Mouse (Mus musculus) cortical plate, adult 2 months (tissue): Measurements from ENCODE around the gene Fermt2. TPM values are rescaled to one million over a fixed set of nuclear protein-coding genes. Genes with fewer than 3 reads are reported as not detected.

ENCODE experiments used
- H3K27ac ChIP-seq: fragments of 200-500 bp; 2 replicates; pipeline ENCODE4 v1.5.1; 2012; ENCODE audit warnings: low read length, control low read depth, inconsistent platforms; ENCODE audit not compliant: insufficient read depth
- H3K4me1 ChIP-seq: fragments of 200-500 bp; 2 replicates; pipeline ENCODE4 v1.6.1; 2011; ENCODE audit warnings: low read length; ENCODE audit not compliant: control insufficient read depth, insufficient read depth
- H3K4me3 ChIP-seq: fragments of 200-500 bp; 2 replicates; pipeline ENCODE4 v1.5.1; 2011; ENCODE audit warnings: mild to moderate bottlenecking, low read length, control low read depth; ENCODE audit not compliant: insufficient read depth
- CTCF ChIP-seq: fragments of 200-500 bp; IDR thresholded peaks from 2 replicates; pipeline ENCODE4 v1.5.1; 2011; ENCODE audit warnings: mild to moderate bottlenecking, control low read depth, low read length; ENCODE audit not compliant: insufficient read depth; ENCODE audit errors: extremely low read depth
- POLR2A ChIP-seq: fragments of 200-500 bp; IDR thresholded peaks from 2 replicates; pipeline ENCODE4 v1.6.1; 2011; ENCODE audit warnings: mild to moderate bottlenecking, low read length, control low read depth; ENCODE audit not compliant: insufficient read depth; ENCODE audit errors: extremely low read depth
- polyA plus RNA-seq: library from polyadenylated mRNA; depleted of rRNA; stranded (reverse); fragments of >200 nt; gene quantifications from 2 replicates; pipeline ENCODE4 v1.2.3, GENCODE M21; 2012

Gene Fermt2
- polyA plus RNA-seq, 1 experiment, result 108 TPM

DNA sequence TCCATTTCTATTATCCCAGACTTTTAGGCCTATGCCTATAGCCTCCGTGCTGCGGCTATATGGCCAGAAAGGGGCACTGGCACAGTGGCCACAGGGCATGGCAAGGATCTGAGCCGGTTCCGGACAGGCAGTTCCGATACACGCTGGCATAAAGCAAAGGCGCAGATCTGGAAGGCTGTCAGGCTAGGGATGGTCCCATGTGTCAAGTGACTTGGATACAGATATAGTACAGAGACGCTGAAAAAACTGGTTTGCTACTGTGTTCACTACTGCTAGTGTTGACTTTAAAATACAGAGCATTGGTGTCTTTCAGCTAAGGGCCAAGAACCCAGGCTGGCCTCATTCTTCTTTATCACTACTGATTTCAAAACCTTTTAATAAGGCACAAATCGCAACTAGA, 72.9 kb downstream of the Fermt2 start:
- H3K27ac ChIP-seq, result no peak overlapping the region
- H3K4me3 ChIP-seq, result no peak overlapping the region
- TF ChIP-seq CTCF, result no peak
- no peak for TF ChIP-seq POLR2A
- peaks cover 10% of the 10 kb centered on the region for H3K4me1 ChIP-seq

DNA sequence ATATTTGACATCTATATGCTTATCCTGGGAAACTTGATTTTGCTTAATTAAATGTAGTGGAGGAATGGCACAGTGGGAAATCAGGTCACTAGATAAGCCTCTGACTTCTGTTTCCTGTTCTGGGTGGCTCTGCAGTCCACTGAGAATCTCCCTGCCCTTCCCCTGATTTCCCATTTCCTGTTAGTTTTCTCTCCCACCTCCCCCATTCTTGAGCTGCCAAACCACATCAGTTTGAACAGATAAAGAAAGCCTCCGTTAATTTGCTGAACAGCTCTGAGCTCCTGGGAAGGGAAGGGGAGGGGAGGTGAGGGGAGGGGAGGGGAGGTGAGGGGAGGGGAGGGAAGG, 73.4 kb downstream of the Fermt2 start:
- no peak overlapping the region for H3K27ac ChIP-seq

DNA sequence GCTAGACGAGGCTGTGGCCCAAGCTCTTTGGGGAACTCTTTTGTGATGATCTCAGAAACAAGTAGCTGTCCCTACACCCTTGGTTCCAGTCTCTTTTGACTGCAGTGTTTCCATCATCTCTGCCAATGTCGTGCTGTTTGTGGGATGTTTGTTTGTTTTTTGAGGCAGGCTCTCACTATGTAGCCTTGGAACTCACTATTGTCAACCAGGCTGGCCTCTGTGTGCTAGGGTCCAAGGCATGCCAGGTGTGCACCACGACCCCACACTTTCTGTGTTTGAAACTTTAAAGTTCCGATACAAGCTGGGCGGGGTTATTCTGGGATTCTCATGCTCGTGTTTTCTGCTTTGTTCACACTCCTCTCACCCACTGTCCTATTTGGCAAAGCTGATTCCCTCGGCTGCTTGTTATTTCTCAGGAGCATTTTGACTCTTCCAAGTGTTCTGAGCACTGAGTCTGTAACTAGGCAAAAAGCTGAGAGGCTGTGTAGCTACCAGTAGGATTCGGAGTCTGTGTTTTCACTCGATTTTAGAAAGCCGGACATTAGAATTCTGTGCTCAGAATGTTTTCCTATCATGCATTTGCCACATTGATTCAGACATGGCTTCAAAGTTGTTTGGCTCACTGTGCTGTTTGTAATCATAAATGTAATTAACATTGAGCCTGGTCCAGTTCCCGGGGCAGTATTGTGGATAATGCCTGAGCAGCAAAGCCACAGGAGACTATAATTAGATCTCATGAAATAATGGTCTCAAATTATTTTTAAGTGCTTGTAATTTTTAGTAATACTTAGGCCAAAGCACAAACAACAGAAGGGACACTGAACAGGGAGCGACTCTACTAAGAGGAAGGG, 74.0 kb downstream of the Fermt2 start:
- Histone ChIP-seq H3K4me1 (peaks cover 10% of the 10 kb centered on the region), H3K27ac (no peak overlapping the region), H3K4me3 (no peak overlapping the region)
- TF ChIP-seq POLR2A, result no peak
- TF ChIP-seq CTCF, result no peak

More for the DNA sequence above, 73.4 kb downstream of the Fermt2 start:
- TF ChIP-seq CTCF (no peak), POLR2A (no peak)
- H3K4me3 ChIP-seq, result no peak overlapping the region
- H3K4me1 ChIP-seq, result peaks cover 10% of the 10 kb centered on the region

DNA sequence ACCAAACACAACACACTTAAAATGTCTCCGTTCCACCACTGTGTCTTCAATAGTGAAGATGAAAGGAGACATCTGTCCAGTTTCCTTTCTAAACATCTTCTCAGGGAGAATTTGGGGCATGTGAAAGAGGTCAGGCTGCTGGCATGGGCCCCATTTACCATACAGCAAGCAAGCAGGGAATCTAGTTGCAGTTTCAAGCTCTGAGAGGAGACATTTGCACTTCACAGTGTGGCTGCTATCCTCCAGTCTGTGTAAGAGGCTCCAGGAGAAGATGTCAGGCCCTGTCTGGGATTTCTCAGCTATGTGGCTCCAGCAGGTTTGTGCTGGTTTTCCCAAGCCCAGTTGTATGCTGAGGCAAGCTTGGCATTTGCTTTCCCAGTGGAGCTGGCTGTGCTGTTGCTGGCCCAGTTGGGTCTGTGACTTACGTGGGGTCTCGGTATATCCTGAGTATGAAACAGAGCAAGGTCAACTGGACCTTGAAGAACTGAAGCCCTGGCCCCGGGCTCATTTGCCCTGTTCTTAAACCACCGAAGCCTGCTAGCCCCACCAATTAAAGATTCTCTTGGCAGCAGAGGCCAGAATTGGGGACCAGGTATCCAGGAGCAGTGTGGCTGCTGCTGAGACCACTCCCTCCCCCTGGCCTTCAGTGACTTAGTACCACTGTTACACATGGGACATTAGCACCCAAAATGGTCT, 76.2 kb downstream of the Fermt2 start:
- H3K4me3 ChIP-seq, result no peak overlapping the region
- peaks cover 10% of the 10 kb centered on the region for H3K4me1 ChIP-seq
- TF ChIP-seq CTCF (no peak), POLR2A (no peak)
- no peak overlapping the region for H3K27ac ChIP-seq

DNA sequence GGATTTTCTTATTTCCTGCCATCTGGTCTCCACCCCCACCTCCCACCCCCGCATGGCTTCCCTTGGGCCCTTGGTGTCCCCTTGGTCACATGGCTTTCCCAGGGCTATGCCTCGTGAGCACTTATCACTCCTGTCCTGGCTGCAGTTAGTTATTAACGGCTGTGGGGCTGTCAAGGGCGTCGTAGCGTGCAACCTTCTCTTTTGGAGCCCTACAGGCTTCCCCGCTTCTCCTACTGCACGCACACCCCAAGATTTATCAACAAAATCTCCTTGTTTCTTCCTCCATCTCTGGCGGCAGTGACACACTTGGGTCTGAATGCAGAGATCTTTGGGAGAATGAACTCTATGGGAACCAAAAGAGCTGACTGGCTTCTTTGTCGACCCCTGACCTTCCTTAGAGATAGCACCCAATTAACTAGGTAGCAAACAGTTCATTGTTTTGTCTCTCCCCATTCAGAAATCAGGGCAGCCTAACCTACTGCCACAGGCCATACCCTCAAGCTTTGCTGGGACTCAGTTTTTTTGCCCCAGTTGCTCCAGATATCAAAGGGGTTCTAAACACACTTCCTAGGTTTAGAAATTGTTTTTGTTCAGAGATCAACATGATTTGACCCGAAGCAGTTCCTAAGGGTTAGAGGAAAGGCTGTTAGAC, 76.9 kb downstream of the Fermt2 start:
- peaks cover 10% of the 10 kb centered on the region for H3K4me1 ChIP-seq
- H3K4me3 ChIP-seq, result no peak overlapping the region
- TF ChIP-seq CTCF (no peak), POLR2A (no peak)
- no peak overlapping the region for H3K27ac ChIP-seq

DNA sequence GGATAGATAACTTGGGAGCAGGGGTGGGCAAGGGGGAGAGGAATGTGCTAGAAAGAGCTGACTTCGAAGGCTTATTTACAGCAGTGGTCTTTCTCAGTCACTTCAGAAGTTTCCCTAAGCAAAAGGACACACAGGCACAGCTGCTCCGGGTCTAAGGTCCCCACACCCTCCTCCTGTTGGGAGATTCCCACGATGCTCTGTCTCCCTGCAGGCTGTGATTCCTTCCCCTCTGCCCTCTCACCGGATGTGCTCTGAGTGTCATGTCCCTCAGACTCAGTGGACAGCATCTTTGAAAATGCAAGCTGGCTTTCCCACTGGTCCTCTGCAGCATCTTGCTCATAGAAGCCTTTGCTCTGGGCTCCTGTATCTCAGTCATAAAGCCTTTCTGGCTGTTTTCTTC, 77.8 kb downstream of the Fermt2 start:
- Histone ChIP-seq H3K4me1 (peaks cover 10% of the 10 kb centered on the region), H3K4me3 (no peak overlapping the region), H3K27ac (no peak overlapping the region)
- no peak for TF ChIP-seq CTCF
- no peak for TF ChIP-seq POLR2A

DNA sequence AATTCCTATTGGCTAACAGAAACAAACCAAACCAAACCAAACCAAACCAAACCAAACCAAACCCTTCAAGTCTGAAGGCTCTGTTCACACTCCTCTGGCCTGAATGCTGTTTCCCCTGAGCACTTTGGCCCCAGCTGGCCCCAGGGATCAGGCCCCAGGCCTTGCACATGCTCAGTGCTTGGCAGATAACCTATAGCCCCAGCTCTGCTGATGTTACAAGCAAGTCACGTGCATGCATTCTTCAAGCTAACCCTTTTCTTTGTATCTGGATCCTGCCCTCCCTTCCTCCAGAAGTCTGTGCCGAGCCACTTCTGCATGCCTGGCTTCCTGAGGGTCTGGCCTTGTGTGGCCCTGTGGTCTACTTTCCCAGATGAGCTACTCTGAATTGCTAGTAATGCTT, 78.8 kb downstream of the Fermt2 start:
- Histone ChIP-seq H3K4me3 (no peak overlapping the region), H3K27ac (no peak overlapping the region), H3K4me1 (peaks cover 8% of the 10 kb centered on the region)
- no peak for TF ChIP-seq POLR2A
- no peak for TF ChIP-seq CTCF

DNA sequence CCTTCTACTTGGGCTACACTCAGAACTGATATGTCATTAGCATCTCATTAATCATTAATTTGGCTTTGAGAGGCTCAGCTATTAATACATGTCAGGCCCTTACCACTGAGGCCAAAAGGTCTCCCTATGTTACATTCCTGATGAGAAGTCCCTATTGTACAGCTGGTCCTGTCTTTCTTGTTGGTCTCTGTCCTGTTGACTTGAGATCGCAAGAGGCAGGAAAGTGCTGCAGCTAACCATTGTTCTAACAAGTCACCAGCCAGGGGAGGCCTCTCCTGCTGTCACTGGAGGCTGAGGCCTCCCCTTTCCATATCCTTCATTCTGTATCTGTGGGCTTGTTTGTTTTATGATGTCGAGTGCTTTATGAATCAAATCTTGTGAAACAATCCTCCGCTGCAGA, 83.1 kb downstream of the Fermt2 start:
- H3K27ac ChIP-seq, result no peak overlapping the region

DNA sequence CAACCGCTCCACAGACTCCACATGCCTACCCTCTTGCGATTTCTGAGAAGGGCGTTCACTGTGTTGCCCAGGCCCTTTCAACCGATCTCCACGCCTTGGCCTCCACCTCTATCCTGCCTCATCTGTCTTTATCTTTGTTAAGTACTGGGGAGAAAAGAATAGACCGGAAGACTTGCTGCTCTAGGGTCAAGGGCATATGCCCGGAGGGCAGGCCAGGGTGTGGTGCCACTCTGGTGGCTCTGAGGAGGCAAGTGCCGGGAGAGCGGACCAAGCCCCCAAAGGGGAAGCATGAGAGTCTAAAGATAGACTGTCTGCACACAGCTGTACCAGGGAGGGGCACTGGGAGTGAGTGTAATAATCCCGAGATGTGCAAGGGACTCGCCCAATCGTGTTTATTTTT, 84.5 kb downstream of the Fermt2 start:
- TF ChIP-seq POLR2A, result no peak
- no peaks in the 10 kb centered on the region for H3K4me1 ChIP-seq
- H3K4me3 ChIP-seq, result no peak overlapping the region
- no peak overlapping the region for H3K27ac ChIP-seq

More for the DNA sequence above, 83.1 kb downstream of the Fermt2 start:
- Histone ChIP-seq H3K4me3 (no peak overlapping the region), H3K4me1 (no peaks in the 10 kb centered on the region)
- no peak for TF ChIP-seq CTCF
